Mouse (Mus musculus) T-cell, adult 2 months (primary cell): Measurements from ENCODE around the gene Agtpbp1.

Experiments
- DNase-seq: peaks from one replicate; pipeline ENCODE4 v3.0.0; 2022; ENCODE audit warnings: low spot score

Gene Agtpbp1

GRCm38 (mm10) chr13:59423871-59424270 is 161.2 kb downstream of the Agtpbp1 start:
- no peak for DNase-seq

- no peak for DNase-seq
Observed at GRCm38 (mm10) chr13:59416530-59417230, 168.3 kb downstream of the Agtpbp1 start.

GRCm38 (mm10) chr13:59413885-59414284 is 171.1 kb downstream of the Agtpbp1 start:
- DNase-seq, result no peak

GRCm38 (mm10) chr13:59412672-59413071 is 172.4 kb downstream of the Agtpbp1 start:
- no peak for DNase-seq

- no peak for DNase-seq
Observed at GRCm38 (mm10) chr13:59407182-59407581, 177.8 kb downstream of the Agtpbp1 start.

- no peak for DNase-seq
Observed at GRCm38 (mm10) chr13:59402026-59402775, 182.8 kb downstream of the Agtpbp1 start.

GRCm38 (mm10) chr13:59397571-59397970 is 187.5 kb downstream of the Agtpbp1 start:
- no peak for DNase-seq
